Mouse (Mus musculus) neural tube, embryonic 13.5 days (tissue): ENCODE data around the gene Fbxl7. TPM values are rescaled to one million over a fixed set of nuclear protein-coding genes. Genes with fewer than 3 reads are reported as not detected.

ENCODE experiments used
- ATAC-seq: fragments of 200-750 bp; cut with Nextera tagmentation; 2 replicates; pipeline ENCODE4 v1.8.0; 2017; ENCODE audit warnings: low read depth, mild to moderate bottlenecking, moderate TSS enrichment, moderate library complexity
- H3K27ac ChIP-seq: fragments of 300-500 bp; sonication (generic); replicated peaks from 2 replicates; pipeline ENCODE4 v1.5.1; 2015; ENCODE audit warnings: moderate library complexity, mild to moderate bottlenecking, inconsistent platforms
- H3K27me3 ChIP-seq: fragments of 300-500 bp; sonication (generic); 2 replicates; pipeline ENCODE4 v1.6.1; 2015; ENCODE audit warnings: mild to moderate bottlenecking, inconsistent platforms
- H3K36me3 ChIP-seq: fragments of 300-500 bp; sonication (generic); 2 replicates; pipeline ENCODE4 v1.6.1; 2015; ENCODE audit warnings: mild to moderate bottlenecking, inconsistent platforms
- H3K4me1 ChIP-seq: fragments of 300-500 bp; sonication (generic); replicated peaks from 2 replicates; pipeline ENCODE4 v1.6.1; 2015; ENCODE audit warnings: inconsistent platforms
- H3K4me2 ChIP-seq: fragments of 300-500 bp; sonication (generic); 2 replicates; pipeline ENCODE4 v1.6.1; 2015; ENCODE audit warnings: inconsistent platforms, mild to moderate bottlenecking, moderate library complexity
- H3K4me3 ChIP-seq: fragments of 300-500 bp; sonication (generic); 2 replicates; pipeline ENCODE4 v1.5.1; 2015; ENCODE audit warnings: mild to moderate bottlenecking, inconsistent platforms
- H3K9ac ChIP-seq: fragments of 300-500 bp; sonication (generic); 2 replicates; pipeline ENCODE4 v1.6.1; 2015; ENCODE audit warnings: moderate library complexity, mild to moderate bottlenecking, inconsistent platforms
- H3K9me3 ChIP-seq: fragments of 300-500 bp; sonication (generic); 2 replicates; pipeline ENCODE4 v1.6.1; 2016; ENCODE audit warnings: inconsistent platforms
- WGBS: fragments of 180-500 bp; shearing (Covaris S2); methylation state at CpG from one replicate; pipeline ENCODE4 v1.1.7; 2015; 5-methylcytosine and 5-hydroxymethylcytosine counted together
- polyA plus RNA-seq: library from polyadenylated mRNA; unstranded; fragments of >200 nt; fragmentation: Nextera tagmentation; extraction: Ambion mirVana; gene quantifications from 2 replicates; pipeline ENCODE4 v1.2.1, GENCODE M21; 2015

The Fbxl7 gene
- polyA plus RNA-seq, 1 experiment from 2014 or later = 12.6 TPM

GRCm38 (mm10) chr15:26872234-26872633 lies 23.1 kb downstream of the Fbxl7 start:
- H3K4me2 ChIP-seq = no peak overlapping the region
- no peak overlapping the region for H3K9ac ChIP-seq
- no peaks in the 10 kb centered on the region for H3K36me3 ChIP-seq
- no peak overlapping the region for H3K4me3 ChIP-seq
- H3K4me1 ChIP-seq = peaks cover 44% of the 10 kb centered on the region
- H3K27ac ChIP-seq = no peak overlapping the region
- no peaks in the 10 kb centered on the region for H3K9me3 ChIP-seq
- 24% methylated on average over 1 of the region's 1 CpGs for WGBS
- no peaks in the 10 kb centered on the region for H3K27me3 ChIP-seq
- ATAC-seq = no peak

- Histone ChIP-seq H3K36me3 (no peaks in the 10 kb centered on the region), H3K4me3 (no peak overlapping the region), H3K27ac (no peak overlapping the region), H3K27me3 (no peaks in the 10 kb centered on the region), H3K4me2 (no peak overlapping the region), H3K9me3 (no peaks in the 10 kb centered on the region), H3K4me1 (peaks cover 21% of the 10 kb centered on the region), H3K9ac (no peak overlapping the region)
- no peak for ATAC-seq
- 88% methylated on average over 3 of the region's 3 CpGs for WGBS
Measured at GRCm38 (mm10) chr15:26869197-26869596, 26.2 kb downstream of the Fbxl7 start.

- H3K4me3 ChIP-seq = no peak overlapping the region
- no peak for ATAC-seq
- H3K4me1 ChIP-seq = peaks cover 5% of the 10 kb centered on the region
- no peaks in the 10 kb centered on the region for H3K9me3 ChIP-seq
- no peak overlapping the region for H3K27ac ChIP-seq
- WGBS = 88% methylated on average over 5 of the region's 5 CpGs
- H3K4me2 ChIP-seq = no peak overlapping the region
- H3K36me3 ChIP-seq = no peaks in the 10 kb centered on the region
- no peak overlapping the region for H3K9ac ChIP-seq
- no peaks in the 10 kb centered on the region for H3K27me3 ChIP-seq
Measured at GRCm38 (mm10) chr15:26867521-26867920, 27.9 kb downstream of the Fbxl7 start.

GRCm38 (mm10) chr15:26862173-26862572 lies 33.2 kb downstream of the Fbxl7 start:
- 79% methylated on average over 2 of the region's 2 CpGs for WGBS
- Histone ChIP-seq H3K9me3 (no peaks in the 10 kb centered on the region), H3K4me2 (no peak overlapping the region), H3K9ac (no peak overlapping the region), H3K36me3 (no peaks in the 10 kb centered on the region), H3K4me1 (no peaks in the 10 kb centered on the region), H3K27me3 (no peaks in the 10 kb centered on the region), H3K4me3 (no peak overlapping the region), H3K27ac (no peak overlapping the region)
- ATAC-seq = no peak

GRCm38 (mm10) chr15:26849626-26850025 lies 45.8 kb downstream of the Fbxl7 start:
- H3K27ac ChIP-seq = no peak overlapping the region
- 58% methylated on average over 1 of the region's 1 CpGs for WGBS
- H3K4me3 ChIP-seq = no peak overlapping the region

GRCm38 (mm10) chr15:26842216-26842615 lies 53.2 kb downstream of the Fbxl7 start:
- no peaks in the 10 kb centered on the region for H3K9me3 ChIP-seq
- no peak for ATAC-seq
- peaks cover 12% of the 10 kb centered on the region for H3K4me1 ChIP-seq
- H3K4me2 ChIP-seq = no peak overlapping the region
- no peaks in the 10 kb centered on the region for H3K27me3 ChIP-seq
- no peak overlapping the region for H3K4me3 ChIP-seq
- no peak overlapping the region for H3K27ac ChIP-seq
- WGBS = 79% methylated on average over 6 of the region's 6 CpGs
- no peak overlapping the region for H3K9ac ChIP-seq
- no peaks in the 10 kb centered on the region for H3K36me3 ChIP-seq

More at GRCm38 (mm10) chr15:26849626-26850025, 45.8 kb downstream of the Fbxl7 start:
- no peaks in the 10 kb centered on the region for H3K9me3 ChIP-seq
- H3K4me1 ChIP-seq = peaks cover 19% of the 10 kb centered on the region
- H3K27me3 ChIP-seq = no peaks in the 10 kb centered on the region
- no peak overlapping the region for H3K9ac ChIP-seq
- no peaks in the 10 kb centered on the region for H3K36me3 ChIP-seq
- H3K4me2 ChIP-seq = no peak overlapping the region
- no peak for ATAC-seq

- H3K36me3 ChIP-seq = no peaks in the 10 kb centered on the region
- no peak for ATAC-seq
- no peaks in the 10 kb centered on the region for H3K27me3 ChIP-seq
- no peaks in the 10 kb centered on the region for H3K9me3 ChIP-seq
- no peak overlapping the region for H3K4me2 ChIP-seq
- H3K27ac ChIP-seq = no peak overlapping the region
- no peaks in the 10 kb centered on the region for H3K4me1 ChIP-seq
- no peak overlapping the region for H3K4me3 ChIP-seq
- WGBS = 65% methylated on average over 1 of the region's 1 CpGs
- H3K9ac ChIP-seq = no peak overlapping the region
Measured at GRCm38 (mm10) chr15:26838386-26838785, 57.0 kb downstream of the Fbxl7 start.

GRCm38 (mm10) chr15:26837200-26837599 lies 58.2 kb downstream of the Fbxl7 start:
- no peak for ATAC-seq
- no peak overlapping the region for H3K4me3 ChIP-seq
- no peak overlapping the region for H3K9ac ChIP-seq
- H3K36me3 ChIP-seq = no peaks in the 10 kb centered on the region
- no peak overlapping the region for H3K27ac ChIP-seq
- no peak overlapping the region for H3K4me2 ChIP-seq
- no peaks in the 10 kb centered on the region for H3K27me3 ChIP-seq
- H3K4me1 ChIP-seq = no peaks in the 10 kb centered on the region
- 65% methylated on average over 3 of the region's 3 CpGs for WGBS
- H3K9me3 ChIP-seq = no peaks in the 10 kb centered on the region

- 83% methylated on average over 5 of the region's 5 CpGs for WGBS
- Histone ChIP-seq H3K9ac (no peak overlapping the region), H3K4me2 (no peak overlapping the region), H3K4me3 (no peak overlapping the region), H3K9me3 (no peaks in the 10 kb centered on the region), H3K27me3 (no peaks in the 10 kb centered on the region), H3K4me1 (peaks cover 23% of the 10 kb centered on the region), H3K36me3 (no peaks in the 10 kb centered on the region), H3K27ac (no peak overlapping the region)
- no peak for ATAC-seq
Measured at GRCm38 (mm10) chr15:26834415-26834814, 61.0 kb downstream of the Fbxl7 start.

GRCm38 (mm10) chr15:26831141-26831540 lies 64.2 kb downstream of the Fbxl7 start:
- WGBS = 69% methylated on average over 4 of the region's 4 CpGs
- Histone ChIP-seq H3K27me3 (no peaks in the 10 kb centered on the region), H3K4me3 (no peak overlapping the region), H3K9me3 (no peaks in the 10 kb centered on the region), H3K9ac (no peak overlapping the region), H3K4me1 (peaks cover 23% of the 10 kb centered on the region), H3K27ac (no peak overlapping the region), H3K36me3 (no peaks in the 10 kb centered on the region), H3K4me2 (no peak overlapping the region)
- ATAC-seq = no peak

- Histone ChIP-seq H3K4me1 (0 out of 2 replicates have a peak, but pooled peaks cover 4% of the 10 kb centered on the region), H3K36me3 (no peaks in the 10 kb centered on the region), H3K4me2 (no peak overlapping the region), H3K27me3 (no peaks in the 10 kb centered on the region), H3K9ac (no peak overlapping the region), H3K27ac (no peak overlapping the region), H3K4me3 (no peak overlapping the region), H3K9me3 (no peaks in the 10 kb centered on the region)
- no peak for ATAC-seq
- 88% methylated on average over 1 of the region's 1 CpGs for WGBS
Measured at GRCm38 (mm10) chr15:26816931-26817330, 78.4 kb downstream of the Fbxl7 start.

- Histone ChIP-seq H3K4me3 (no peak overlapping the region), H3K9ac (no peak overlapping the region), H3K4me2 (no peak overlapping the region), H3K4me1 (0 out of 2 replicates have a peak, but pooled peaks cover 4% of the 10 kb centered on the region), H3K36me3 (no peaks in the 10 kb centered on the region), H3K9me3 (no peaks in the 10 kb centered on the region), H3K27ac (no peak overlapping the region), H3K27me3 (no peaks in the 10 kb centered on the region)
- ATAC-seq = no peak
- 81% methylated on average over 3 of the region's 3 CpGs for WGBS
Measured at GRCm38 (mm10) chr15:26812856-26813255, 82.5 kb downstream of the Fbxl7 start.

- no peak overlapping the region for H3K27ac ChIP-seq
- no peak for ATAC-seq
Measured at GRCm38 (mm10) chr15:26809569-26809968, 85.8 kb downstream of the Fbxl7 start.

More at GRCm38 (mm10) chr15:26809569-26809968, 85.8 kb downstream of the Fbxl7 start:
- Histone ChIP-seq H3K9ac (no peak overlapping the region), H3K4me2 (no peak overlapping the region), H3K4me3 (no peak overlapping the region), H3K27me3 (no peaks in the 10 kb centered on the region), H3K4me1 (no peaks in the 10 kb centered on the region), H3K36me3 (no peaks in the 10 kb centered on the region), H3K9me3 (no peaks in the 10 kb centered on the region)
- 65% methylated on average over 3 of the region's 3 CpGs for WGBS
